Mouse (Mus musculus): ENCODE data around the gene Foxd2. TPM values are rescaled to one million over a fixed set of nuclear protein-coding genes. Genes with fewer than 3 reads are reported as not detected.
A peak's percentile ranks its signal among the peaks of the same experiment; 100 is the strongest.

Gene Foxd2
- polyA plus RNA-seq, 1 experiment, result 0.72 TPM

- no peak for TF ChIP-seq POLR2A (IDR thresholded peaks at IDR 0.05; ENCODE audit: low read depth, low read length)
- TF ChIP-seq CTCF (IDR thresholded peaks at IDR 0.05; ENCODE audit: extremely low read depth, insufficient read depth, insufficient read length, insufficient replicate concordance), result peak; percentile 26; the same call in 1 of the 2 replicates
- H3K4me3 ChIP-seq (ENCODE audit: extremely low read depth, insufficient read depth, insufficient read length), result no peak overlapping the region
- H3K4me1 ChIP-seq (ENCODE audit: control insufficient read depth, insufficient read depth, insufficient read length), result no peaks in the 10 kb centered on the region; the same call in 1 of the 2 replicates
- H3K27me3 ChIP-seq (ENCODE audit: control insufficient read depth, insufficient read depth, low read length), result peaks cover 2% of the 10 kb centered on the region
- H3K36me3 ChIP-seq (ENCODE audit: control insufficient read depth, insufficient read depth, low read length), result no peaks in the 10 kb centered on the region
- no peak for DNase-seq (ENCODE audit: low read depth in 1 of 2, low spot score in 2 of 2)
- WGBS, result 47% methylated on average over 13 of the region's 13 CpGs
- no peak overlapping the region for H3K27ac ChIP-seq (ENCODE audit: insufficient read depth, low read length)
These were observed 4.9 kb upstream of the Foxd2 start for GRCm38 (mm10) chr4:114913594-114913962.

- Histone ChIP-seq H3K4me3 (ENCODE audit: extremely low read depth, insufficient read depth, insufficient read length) (no peak overlapping the region), H3K27ac (ENCODE audit: insufficient read depth, low read length) (no peak overlapping the region), H3K27me3 (ENCODE audit: control insufficient read depth, insufficient read depth, low read length) (peaks cover 8% of the 10 kb centered on the region), H3K4me1 (ENCODE audit: control insufficient read depth, insufficient read depth, insufficient read length) (peaks cover 1% of the 10 kb centered on the region), H3K36me3 (ENCODE audit: control insufficient read depth, insufficient read depth, low read length) (no peaks in the 10 kb centered on the region)
- 71% methylated on average over 35 of the region's 35 CpGs for WGBS
- DNase-seq (ENCODE audit: low read depth in 1 of 2, low spot score in 2 of 2), result no peak
- TF ChIP-seq CTCF (IDR thresholded peaks at IDR 0.05; ENCODE audit: extremely low read depth, insufficient read depth, insufficient read length, insufficient replicate concordance) (no peak), POLR2A (IDR thresholded peaks at IDR 0.05; ENCODE audit: low read depth, low read length) (no peak)
These were observed 4.3 kb upstream of the Foxd2 start for GRCm38 (mm10) chr4:114912705-114913593.

GRCm38 (mm10) chr4:114909602-114910484, 1.2 kb upstream of the Foxd2 start:
- peak in 1 of 2 experiments; percentile 42 for DNase-seq (ENCODE audit: low read depth in 1 of 2, low spot score in 2 of 2)
- Histone ChIP-seq H3K27ac (ENCODE audit: insufficient read depth, low read length) (peak overlapping the region; percentile 36), H3K36me3 (ENCODE audit: control insufficient read depth, insufficient read depth, low read length) (no peaks in the 10 kb centered on the region), H3K4me3 (ENCODE audit: extremely low read depth, insufficient read depth, insufficient read length) (peak overlapping the region; percentile 80), H3K4me1 (ENCODE audit: control insufficient read depth, insufficient read depth, insufficient read length) (peaks cover 10% of the 10 kb centered on the region), H3K27me3 (ENCODE audit: control insufficient read depth, insufficient read depth, low read length) (peaks cover 28% of the 10 kb centered on the region)
- WGBS, result 7% methylated on average over 20 of the region's 20 CpGs
- TF ChIP-seq CTCF (IDR thresholded peaks at IDR 0.05; ENCODE audit: extremely low read depth, insufficient read depth, insufficient read length, insufficient replicate concordance) (peak; percentile 49; the same call in 1 of the 2 replicates), POLR2A (IDR thresholded peaks at IDR 0.05; ENCODE audit: low read depth, low read length) (no peak)

- Histone ChIP-seq H3K36me3 (ENCODE audit: control insufficient read depth, insufficient read depth, low read length) (no peaks in the 10 kb centered on the region), H3K27ac (ENCODE audit: insufficient read depth, low read length) (no peak overlapping the region), H3K4me3 (ENCODE audit: extremely low read depth, insufficient read depth, insufficient read length) (peak overlapping the region; percentile 80), H3K4me1 (ENCODE audit: control insufficient read depth, insufficient read depth, insufficient read length) (peaks cover 10% of the 10 kb centered on the region), H3K27me3 (ENCODE audit: control insufficient read depth, insufficient read depth, low read length) (peaks cover 34% of the 10 kb centered on the region)
- TF ChIP-seq CTCF (IDR thresholded peaks at IDR 0.05; ENCODE audit: extremely low read depth, insufficient read depth, insufficient read length, insufficient replicate concordance), result no peak
- no peak for TF ChIP-seq POLR2A (IDR thresholded peaks at IDR 0.05; ENCODE audit: low read depth, low read length)
- WGBS, result under 1% methylated on average over 102 of the region's 103 CpGs
- DNase-seq (ENCODE audit: low read depth in 1 of 2, low spot score in 2 of 2), result peak in 1 of 2 experiments; percentile 41
These were observed 483 bp downstream of the Foxd2 start for GRCm38 (mm10) chr4:114907951-114908828.

GRCm38 (mm10) chr4:114907056-114907917, 1.4 kb downstream of the Foxd2 start:
- TF ChIP-seq POLR2A (IDR thresholded peaks at IDR 0.05; ENCODE audit: low read depth, low read length), result no peak
- no peak for TF ChIP-seq CTCF (IDR thresholded peaks at IDR 0.05; ENCODE audit: extremely low read depth, insufficient read depth, insufficient read length, insufficient replicate concordance)
- H3K4me1 ChIP-seq (ENCODE audit: control insufficient read depth, insufficient read depth, insufficient read length), result peaks cover 10% of the 10 kb centered on the region
- H3K36me3 ChIP-seq (ENCODE audit: control insufficient read depth, insufficient read depth, low read length), result no peaks in the 10 kb centered on the region
- DNase-seq (ENCODE audit: low read depth in 1 of 2, low spot score in 2 of 2), result peak in 1 of 2 experiments; percentile 14
- H3K27ac ChIP-seq (ENCODE audit: insufficient read depth, low read length), result no peak overlapping the region
- H3K27me3 ChIP-seq (ENCODE audit: control insufficient read depth, insufficient read depth, low read length), result peaks cover 39% of the 10 kb centered on the region
- H3K4me3 ChIP-seq (ENCODE audit: extremely low read depth, insufficient read depth, insufficient read length), result peak overlapping the region; percentile 80
- 10% methylated on average over 74 of the region's 74 CpGs for WGBS

Data from spleen, adult 2 months (tissue).